Mouse (Mus musculus) thymus, postnatal 0 days (tissue): ENCODE data around the gene Klhl12. TPM values are rescaled to one million over a fixed set of nuclear protein-coding genes. Genes with fewer than 3 reads are reported as not detected.
"Not testable (repeated sequence)": the region's sequence is repeated elsewhere in the genome, so short reads cannot be mapped to it uniquely, and the experiment has no call there.

Source experiments
- DNase-seq: peaks from one replicate; pipeline ENCODE4 v3.0.0-alpha.2; 2015; ENCODE audit warnings: low spot score
- polyA plus RNA-seq: library from polyadenylated mRNA; unstranded; fragments of >200 nt; fragmentation: Nextera tagmentation; extraction: Ambion mirVana; gene quantifications from 2 replicates; pipeline ENCODE4 v1.2.1, GENCODE M21; 2015

Klhl12 gene
- polyA plus RNA-seq, 1 experiment from 2014 or later: 14.3 TPM

DNA sequence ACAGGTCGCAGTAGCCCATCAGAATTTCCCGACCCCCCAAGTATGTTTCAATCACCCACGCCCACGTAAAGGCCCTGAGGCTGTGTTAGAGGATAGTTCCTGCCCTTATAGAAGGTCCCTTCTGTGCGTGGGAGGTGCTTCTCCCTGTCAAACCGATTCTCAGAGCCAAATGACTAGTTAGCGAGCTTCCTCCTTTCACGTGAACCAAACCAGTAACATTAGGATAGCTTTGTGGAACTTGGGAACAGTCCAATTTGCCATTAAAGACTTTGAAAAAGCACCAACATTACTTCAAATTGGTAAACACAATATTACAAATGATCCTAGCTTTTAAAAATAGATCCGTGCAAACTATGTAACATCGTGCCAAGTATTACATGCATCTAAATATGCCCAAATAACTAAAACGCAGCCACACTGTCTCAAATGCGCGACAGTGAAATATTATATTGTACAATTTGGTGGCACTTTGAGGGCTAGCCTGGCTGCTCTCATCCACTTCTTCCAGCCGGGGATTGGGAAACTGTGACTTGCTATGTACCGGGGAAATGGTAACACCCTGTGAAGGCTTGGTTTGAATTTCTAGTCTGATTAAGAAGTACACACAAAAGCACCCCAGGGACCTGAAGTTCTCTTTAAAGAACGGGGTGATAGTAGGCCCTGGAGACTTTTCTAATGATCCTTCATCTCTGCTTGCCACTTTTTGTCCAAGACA, 58.7 kb downstream of the Klhl12 start:
- no peak for DNase-seq

DNA sequence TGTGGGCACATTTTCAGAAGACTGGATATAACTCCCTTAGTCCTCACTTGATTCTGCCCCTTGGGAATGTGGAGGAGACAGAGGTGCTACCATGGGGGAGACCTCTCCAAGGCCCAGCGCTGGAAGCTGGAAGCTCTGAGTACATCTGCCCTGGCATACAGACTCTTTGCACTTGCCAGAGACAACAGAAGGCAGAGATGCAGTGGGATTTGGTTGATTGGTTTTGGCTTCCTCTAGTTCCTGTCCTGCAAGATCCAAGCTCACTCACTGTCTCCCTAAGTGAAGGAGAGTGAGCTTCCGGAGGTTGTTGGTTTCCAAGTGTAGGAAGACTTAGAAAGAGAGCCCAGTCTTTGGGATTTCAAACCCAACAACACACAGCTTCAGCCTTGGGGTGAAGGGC, 60.6 kb downstream of the Klhl12 start:
- DNase-seq: no peak

DNA sequence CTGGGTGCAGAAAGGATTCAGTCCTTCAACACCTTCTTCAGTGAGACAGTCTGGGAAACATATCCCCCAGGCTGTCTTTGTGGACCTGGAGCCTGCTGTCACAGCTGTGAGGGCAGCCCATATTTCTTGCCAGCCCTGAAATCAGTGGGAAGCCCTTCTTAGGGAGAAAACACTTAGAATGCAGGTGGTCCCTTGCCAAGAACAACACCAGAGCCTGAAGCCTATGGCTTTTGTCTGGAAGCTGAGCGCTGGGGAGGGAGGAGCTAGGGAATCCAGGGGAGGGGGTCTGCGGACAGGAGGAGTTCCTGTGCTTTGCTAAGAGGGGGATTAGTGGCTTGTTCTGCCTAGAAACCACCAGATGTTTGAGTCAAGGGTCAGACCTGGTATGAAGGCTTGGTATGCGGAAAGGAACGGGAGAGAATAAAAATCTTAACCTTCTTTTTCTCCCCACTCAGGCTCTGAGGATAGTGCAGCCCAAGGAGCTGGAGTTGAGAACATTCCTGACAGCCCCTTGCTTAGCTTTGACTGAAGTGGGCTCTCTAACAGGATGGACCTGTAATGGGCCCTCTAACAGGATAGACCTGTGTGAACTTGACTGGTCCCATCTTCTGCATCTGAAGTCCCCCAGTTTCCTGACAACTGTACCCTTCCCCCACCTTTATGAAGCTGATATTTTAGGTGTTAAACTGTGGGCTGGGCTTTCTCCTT, 61.3 kb downstream of the Klhl12 start:
- no peak for DNase-seq

DNA sequence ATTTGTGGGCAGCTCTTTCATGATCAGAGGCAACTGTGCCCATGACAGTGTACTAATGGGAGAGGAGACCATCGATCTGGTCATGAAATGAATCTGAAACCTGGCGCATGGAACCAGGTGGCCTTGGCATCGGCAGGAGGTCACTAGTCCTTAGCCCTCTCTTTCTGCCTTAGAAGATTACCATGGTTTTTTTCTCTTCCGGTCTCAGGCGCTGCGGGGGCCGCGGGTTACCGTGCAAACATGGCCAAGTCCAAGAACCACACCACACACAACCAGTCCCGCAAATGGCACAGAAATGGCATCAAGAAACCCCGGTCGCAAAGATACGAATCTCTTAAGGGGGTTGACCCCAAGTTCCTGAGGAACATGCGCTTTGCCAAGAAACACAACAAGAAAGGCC, 62.5 kb downstream of the Klhl12 start:
- not testable (repeated sequence) for DNase-seq

DNA sequence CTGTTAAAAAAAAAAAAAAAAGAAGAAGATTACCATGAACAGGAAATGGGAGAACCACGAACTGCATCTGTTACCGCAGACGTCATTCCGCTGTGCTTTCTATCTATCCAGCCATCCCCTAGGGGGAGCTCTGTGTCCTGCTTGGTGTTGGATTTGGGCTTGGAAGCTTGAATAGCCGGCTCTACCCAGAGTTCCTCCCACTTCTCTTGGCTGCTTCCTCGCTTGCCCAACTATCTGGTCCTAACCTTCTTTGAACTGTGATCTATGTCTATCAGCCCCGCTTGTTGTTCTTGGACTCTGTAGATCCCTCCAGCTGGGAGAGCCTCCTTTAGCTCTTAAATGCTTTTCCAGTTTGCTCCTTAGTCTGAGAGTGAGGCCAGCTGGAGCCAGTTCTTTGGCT, 63.3 kb downstream of the Klhl12 start:
- peak; percentile 91 for DNase-seq

DNA sequence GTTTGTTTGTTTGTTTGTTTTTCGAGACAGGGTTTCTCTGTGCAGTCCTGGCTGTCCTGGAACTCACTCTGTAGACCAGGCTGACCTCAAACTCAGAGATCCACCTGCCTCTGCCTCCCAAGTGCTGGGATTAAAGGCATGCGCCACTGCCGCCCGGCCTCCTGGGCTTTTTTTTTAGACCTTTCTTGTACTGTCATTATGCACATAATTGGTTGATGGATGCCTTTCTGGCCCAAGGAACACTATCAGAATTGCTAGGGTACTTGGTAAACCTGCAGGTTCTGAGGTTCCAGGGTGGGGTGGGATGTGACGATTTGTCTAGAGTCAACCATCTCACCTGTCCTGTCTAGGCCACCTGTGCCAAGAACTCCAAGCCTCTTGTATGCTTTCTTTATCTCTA, 63.9 kb downstream of the Klhl12 start:
- not testable (repeated sequence) for DNase-seq

DNA sequence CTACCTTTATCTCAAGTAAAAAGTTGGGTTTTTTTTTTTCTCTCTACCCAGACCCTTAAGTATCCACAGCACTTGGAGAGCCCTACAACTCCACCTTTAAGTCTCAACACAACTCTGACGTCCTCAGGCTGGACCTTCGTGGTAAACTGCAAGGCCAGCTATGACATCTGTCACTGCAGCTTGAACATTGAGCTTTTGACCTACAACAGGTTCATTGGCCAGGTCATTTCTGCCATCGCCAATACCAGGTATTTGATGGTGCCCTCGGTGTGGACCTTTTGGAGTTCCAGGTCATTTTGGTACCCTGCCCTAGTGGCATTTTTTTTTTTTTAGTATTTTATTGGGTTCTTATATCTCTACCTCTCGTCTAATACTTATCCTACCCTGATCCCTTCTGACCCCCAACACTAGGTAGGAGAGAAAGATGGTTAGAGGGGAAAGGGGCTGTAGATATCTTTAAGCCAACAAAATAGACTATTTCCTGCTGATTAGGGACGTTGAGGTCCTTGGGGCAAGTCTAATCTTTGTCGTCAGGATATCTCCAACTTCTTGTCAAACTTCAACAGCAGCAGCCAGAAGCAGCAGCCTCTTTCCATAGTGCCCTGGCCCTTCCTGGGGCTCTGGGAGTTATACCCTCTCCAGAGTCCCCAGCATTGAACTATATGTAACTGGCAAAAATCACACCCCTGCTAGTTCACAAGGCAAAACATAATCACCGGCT, 64.8 kb downstream of the Klhl12 start:
- DNase-seq: no peak

DNA sequence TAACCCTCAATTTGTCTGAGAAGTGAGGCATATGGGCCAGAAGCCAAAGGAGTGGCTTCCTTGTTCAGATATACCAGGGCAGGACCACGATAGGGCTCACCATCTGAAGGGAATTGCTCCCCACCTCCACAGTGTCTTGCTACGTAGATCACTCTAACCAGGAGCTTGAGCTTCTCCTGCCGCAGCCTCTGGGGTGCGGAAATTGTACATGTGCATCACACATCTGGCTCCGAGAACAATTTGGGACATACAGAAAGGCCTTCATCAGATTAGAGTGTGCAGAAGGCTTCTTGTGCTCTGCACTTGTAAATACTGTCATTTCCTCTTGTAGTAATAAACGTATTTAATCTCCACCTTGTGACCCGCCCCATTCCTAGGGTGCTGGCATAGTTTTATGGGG, 65.8 kb downstream of the Klhl12 start:
- no peak for DNase-seq

DNA sequence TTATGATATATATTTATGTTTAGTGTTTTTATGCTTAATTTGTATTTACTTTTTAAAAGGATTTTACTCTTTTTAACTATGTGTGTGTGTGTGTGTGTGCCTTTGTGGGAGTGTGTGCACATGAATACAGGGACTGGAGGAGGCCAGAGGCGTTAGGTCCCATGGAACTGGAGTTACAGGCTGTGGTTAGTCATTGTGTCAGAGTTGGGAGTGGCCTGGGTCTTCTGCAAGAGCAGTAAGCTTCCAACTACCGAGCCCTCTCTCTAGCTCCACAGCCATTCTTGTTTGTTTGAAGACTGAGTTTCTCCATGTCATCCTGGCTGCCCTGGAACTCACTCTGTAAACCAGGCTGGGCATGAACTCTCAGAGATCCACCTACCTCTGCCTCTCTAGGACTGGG, 67.0 kb downstream of the Klhl12 start:
- DNase-seq: no peak

DNA sequence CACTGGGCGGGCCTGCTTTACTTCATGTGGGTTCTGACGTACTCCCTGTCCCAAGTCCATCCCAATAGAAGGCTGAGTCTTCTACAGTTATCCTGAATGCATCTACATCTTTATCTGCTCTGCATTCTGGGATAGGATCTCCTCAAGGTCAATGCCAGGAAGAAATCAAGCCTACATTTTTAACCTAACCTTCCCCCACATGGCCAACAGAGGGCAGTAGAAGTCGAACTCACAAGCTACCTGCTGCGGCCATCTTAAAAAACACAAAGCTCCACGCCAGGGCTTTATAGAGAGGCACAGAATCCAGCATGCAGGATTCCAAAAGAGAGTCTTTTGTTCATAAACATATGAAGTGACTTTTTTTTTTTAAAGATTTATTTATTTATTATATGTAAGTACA, 69.1 kb downstream of the Klhl12 start:
- peak; percentile 66 for DNase-seq

DNA sequence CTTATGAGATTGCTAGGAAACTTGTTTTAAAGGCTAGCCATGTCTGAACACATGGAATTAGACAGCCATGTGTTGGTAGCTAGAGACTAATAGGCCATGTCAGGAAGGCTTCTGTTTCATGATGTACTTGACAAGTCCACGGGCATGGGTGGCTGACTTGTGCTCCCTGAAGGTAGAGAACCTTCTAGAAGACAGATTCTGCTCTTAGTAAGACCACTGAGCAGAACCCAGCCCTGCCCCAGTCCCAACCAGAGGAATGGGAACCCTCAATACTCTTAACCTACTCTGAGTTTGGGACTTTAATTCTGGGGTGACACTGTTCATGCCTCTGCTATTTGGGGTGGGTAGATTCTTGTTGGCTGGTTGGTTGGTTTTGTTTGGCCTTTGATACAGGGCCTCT, 69.7 kb downstream of the Klhl12 start:
- DNase-seq: no peak

DNA sequence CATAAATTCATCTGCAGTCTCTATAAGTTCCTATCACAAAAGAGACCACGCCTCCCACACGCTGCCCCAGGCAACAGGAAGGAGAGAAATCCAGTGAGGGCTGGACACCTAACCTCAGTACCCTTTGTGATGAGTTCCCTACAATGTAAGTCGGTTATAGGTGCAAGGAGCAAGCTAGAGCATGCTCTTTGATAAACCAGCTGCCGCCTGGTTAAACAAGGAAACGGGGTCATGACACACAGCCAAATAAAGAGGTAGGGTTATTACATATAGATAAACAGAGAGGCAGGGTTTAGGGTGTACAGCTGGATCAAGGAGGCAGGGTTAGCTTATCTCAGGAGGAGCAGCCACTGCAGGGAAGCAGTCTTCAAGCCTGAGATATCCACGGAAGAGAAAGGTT, 71.4 kb downstream of the Klhl12 start:
- DNase-seq: peak; percentile 29

DNA sequence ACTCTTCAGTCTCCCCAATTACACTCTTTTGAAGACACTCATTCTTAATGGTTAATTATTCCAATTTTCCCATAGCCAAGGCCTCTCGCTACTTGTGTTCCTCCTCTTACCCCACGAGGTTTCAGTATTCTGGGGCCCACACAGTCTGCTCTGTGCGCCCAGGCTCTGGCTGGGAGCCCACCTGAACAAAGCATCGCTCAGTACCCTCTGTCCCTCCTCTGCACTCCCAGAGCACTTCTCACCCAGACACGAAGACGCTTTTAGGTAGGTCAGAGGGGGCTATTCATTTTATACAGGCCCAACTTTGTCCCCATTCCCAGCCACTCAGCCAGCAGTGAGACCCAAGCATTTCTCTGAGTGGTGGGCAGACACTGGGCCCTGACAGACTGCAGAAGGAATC, 75.3 kb downstream of the Klhl12 start:
- no peak for DNase-seq

DNA sequence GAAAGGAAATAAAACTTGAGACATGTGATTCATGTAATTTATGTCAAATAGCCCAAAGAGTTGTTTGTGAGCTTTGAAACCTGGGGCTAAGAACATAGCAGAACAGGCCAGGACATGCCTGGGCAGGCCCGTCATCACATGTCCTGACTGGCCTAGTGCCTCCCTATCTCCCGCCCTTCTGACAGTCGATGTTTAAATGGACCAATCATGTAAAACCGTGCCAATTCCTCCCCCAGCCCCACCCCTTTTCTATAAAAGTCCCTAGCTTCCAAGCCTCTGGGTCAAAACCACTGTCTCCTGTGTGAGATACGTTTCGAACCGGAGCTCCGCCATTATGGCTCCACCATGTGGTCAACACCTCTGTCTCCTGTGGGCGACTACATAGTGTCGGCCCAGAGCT, 78.4 kb downstream of the Klhl12 start:
- DNase-seq: not testable (repeated sequence)

DNA sequence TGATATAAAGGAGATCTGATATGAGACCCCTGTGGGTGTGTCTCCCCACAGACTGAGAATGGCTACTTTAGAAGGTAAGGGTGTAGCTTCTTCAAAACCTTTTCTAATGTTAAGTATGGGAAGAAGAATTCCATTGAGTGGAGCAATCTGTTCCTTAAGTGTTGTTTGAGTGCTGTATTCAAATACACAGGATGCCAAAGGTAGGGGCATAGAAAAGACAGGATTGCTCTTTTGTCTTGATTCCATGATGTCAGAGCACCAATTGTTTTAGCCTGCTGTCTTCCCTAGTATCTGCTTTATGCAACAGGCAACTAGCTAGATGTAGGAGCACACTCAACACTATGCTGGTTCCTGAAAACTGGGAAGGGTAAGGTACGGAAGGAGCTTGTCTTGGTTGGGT, 79.7 kb downstream of the Klhl12 start:
- DNase-seq: no peak

DNA sequence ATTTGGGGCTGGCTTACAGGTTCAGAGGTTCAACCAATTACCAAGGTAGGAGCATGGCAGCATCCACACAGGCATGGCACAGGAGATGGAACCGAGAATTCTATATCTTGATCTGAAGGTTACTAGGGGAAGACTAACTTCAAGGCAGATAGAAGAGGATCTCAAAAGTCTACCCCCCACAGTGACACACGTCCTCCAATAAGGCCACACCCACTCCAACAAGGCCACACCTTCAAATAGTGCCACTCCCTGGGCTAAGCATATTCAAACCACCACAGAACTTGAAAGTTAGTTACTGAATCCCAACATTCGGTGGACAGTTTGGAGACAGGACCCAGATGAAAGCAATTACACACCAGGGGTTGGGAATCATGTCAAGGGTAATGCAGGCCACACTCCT, 80.2 kb downstream of the Klhl12 start:
- no peak for DNase-seq

DNA sequence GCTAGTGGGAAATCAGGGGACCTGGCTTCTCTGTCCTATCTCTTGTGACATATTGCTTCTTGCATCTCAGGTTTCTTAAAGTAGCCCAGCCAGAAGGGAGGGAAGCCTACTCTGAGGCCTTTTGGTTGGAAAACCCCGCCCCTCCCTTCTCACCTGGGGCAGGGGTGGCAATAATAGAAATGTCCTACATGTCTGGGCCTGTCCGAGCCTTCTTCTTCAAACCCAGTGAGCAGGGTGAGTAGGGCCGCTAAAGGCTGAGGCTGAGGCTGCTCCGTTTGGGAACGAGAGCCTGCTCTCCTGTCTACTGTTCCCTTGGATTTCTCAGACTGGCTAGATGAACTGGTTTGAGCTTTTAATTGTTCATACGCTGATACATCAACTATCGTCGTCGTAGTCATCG, 85.3 kb downstream of the Klhl12 start:
- no peak for DNase-seq

Other genes with a start within 250 kb of the Klhl12 start
- gene Adora1, start 220.1 kb upstream of the Klhl12 start, polyA plus RNA-seq: 0.14 and 0.21 TPM in 2 replicates
- gene Myog, start 165.5 kb upstream of the Klhl12 start, polyA plus RNA-seq: 3.0 and 3.5 TPM in 2 replicates
- 2.1 and 3.2 TPM in 2 replicates for gene Ppfia4, start 122.6 kb upstream of the Klhl12 start, polyA plus RNA-seq
- 58.0 and 64.3 TPM in 2 replicates for gene Tmem183a, start 93.6 kb upstream of the Klhl12 start, polyA plus RNA-seq
- gene 4933406M09Rik, start 69.6 kb upstream of the Klhl12 start, polyA plus RNA-seq: not detected in 2 replicates
- gene Cyb5r1, start 50.0 kb upstream of the Klhl12 start, polyA plus RNA-seq: 13.4 and 20.4 TPM in 2 replicates
- gene Adipor1, start 40.2 kb upstream of the Klhl12 start, polyA plus RNA-seq: 65.8 and 67.9 TPM in 2 replicates
- 46.2 and 46.4 TPM in 2 replicates for gene Rabif, start 39.1 kb downstream of the Klhl12 start, polyA plus RNA-seq
- not detected in 2 replicates for gene Mgat4e, start 94.2 kb downstream of the Klhl12 start, polyA plus RNA-seq
- gene Kdm5b, start 104.6 kb downstream of the Klhl12 start, polyA plus RNA-seq: 43.7 and 53.6 TPM in 2 replicates
- gene Syt2, start 191.1 kb downstream of the Klhl12 start, polyA plus RNA-seq: 0.03 and 0.14 TPM in 2 replicates